Mouse (Mus musculus) thymus, adult 2 months (tissue): ENCODE data around the gene Meis1. TPM values are rescaled to one million over a fixed set of nuclear protein-coding genes. Genes with fewer than 3 reads are reported as not detected.

Source experiments
- DNase-seq: peaks from one replicate; pipeline ENCODE4 v3.0.0; 2021
- H3K27ac ChIP-seq: fragments of 200-500 bp; 2 replicates; pipeline ENCODE4 v1.5.1; 2012; ENCODE audit warnings: low read length, control low read depth; ENCODE audit not compliant: control insufficient read depth, insufficient read depth
- H3K27me3 ChIP-seq: fragments of 200-500 bp; 2 replicates; pipeline ENCODE4 v1.6.1; 2012; ENCODE audit warnings: mild to moderate bottlenecking, low read length, moderate library complexity, mixed read lengths; ENCODE audit not compliant: control insufficient read depth, insufficient read depth
- H3K36me3 ChIP-seq: fragments of 200-500 bp; 2 replicates; pipeline ENCODE4 v1.6.1; 2012; ENCODE audit warnings: mild to moderate bottlenecking, low read length, moderate library complexity; ENCODE audit not compliant: control insufficient read depth, insufficient read depth
- H3K4me1 ChIP-seq: fragments of 200-500 bp; replicated peaks from 2 replicates; pipeline ENCODE4 v1.6.1; 2012; ENCODE audit warnings: low read length; ENCODE audit not compliant: control insufficient read depth, insufficient read depth
- H3K4me3 ChIP-seq: fragments of 200-500 bp; 2 replicates; pipeline ENCODE4 v1.5.1; 2012; ENCODE audit warnings: mild to moderate bottlenecking, low read length, control low read depth, moderate library complexity; ENCODE audit not compliant: control insufficient read depth, insufficient read depth
- CTCF ChIP-seq: fragments of 200-500 bp; IDR thresholded peaks from 2 replicates; pipeline ENCODE4 v1.5.1; 2012; ENCODE audit warnings: mild to moderate bottlenecking, control low read depth, low read length, moderate library complexity, borderline replicate concordance; ENCODE audit not compliant: control insufficient read depth, poor library complexity, insufficient read depth; ENCODE audit errors: extremely low read depth
- POLR2A ChIP-seq: fragments of 200-500 bp; IDR thresholded peaks from 2 replicates; pipeline ENCODE4 v1.6.1; 2012; ENCODE audit warnings: mild to moderate bottlenecking, low read length, control low read depth, moderate library complexity; ENCODE audit not compliant: control insufficient read depth, poor library complexity, insufficient read depth; ENCODE audit errors: extremely low read depth
- WGBS: fragments of 180-500 bp; shearing (Covaris S2); methylation state at CpG from one replicate; pipeline ENCODE4 v1.1.7; 2018; 5-methylcytosine and 5-hydroxymethylcytosine counted together
- polyA plus RNA-seq: library from polyadenylated mRNA; depleted of rRNA; stranded (reverse); fragments of >200 nt; gene quantifications from 2 replicates; pipeline ENCODE4 v1.2.3, GENCODE M21; 2012

Gene Meis1
- polyA plus RNA-seq, 1 experiment, result 6.6 TPM

DNA sequence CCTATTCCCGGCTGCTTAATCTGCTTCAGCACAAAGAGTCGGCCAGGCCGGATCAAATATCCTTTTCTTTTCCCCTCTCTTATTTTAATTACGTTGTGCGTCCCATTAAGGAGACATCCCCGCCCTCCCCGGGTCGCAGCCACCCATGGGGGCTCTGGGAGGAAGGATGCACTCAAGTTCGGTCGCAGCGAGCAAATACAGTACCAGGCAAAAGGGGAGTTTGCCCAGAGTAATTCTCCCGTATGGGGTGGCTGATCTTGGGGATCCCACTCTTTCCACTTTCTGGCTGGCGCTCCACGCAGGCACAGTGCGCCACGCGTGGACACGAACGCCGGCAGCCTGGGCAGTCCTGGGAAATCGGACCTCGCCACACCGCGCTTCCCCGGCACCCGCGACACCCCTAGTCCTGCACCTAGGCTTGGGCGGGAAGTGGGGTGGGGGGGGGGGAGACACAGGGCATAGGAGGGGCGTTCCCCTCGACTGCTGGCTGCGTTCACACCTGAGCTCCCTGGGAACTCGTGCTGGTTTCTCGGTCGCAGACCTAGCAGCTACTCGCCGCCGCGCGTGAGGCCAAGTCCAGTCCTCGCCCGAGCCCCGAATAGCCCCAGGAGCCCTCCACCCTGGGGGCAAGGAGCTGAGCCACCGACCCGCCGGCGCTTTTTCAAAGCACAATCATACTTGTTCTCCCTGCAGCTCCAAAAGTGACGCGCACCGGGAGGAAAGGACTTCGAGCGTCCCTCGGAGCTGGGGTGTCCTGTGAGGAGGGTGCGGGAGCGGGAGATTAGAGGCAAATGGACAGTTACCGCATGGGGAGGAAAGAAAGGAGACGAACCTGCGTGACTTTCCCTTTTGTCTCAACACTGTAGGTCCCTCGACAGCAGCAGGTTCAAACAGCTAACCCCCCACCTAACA, 147.4 kb downstream of the Meis1 start:
- no peaks in the 10 kb centered on the region for H3K4me1 ChIP-seq
- 1% methylated on average over 58 of the region's 58 CpGs for WGBS
- no peak for DNase-seq
- peaks cover 36% of the 10 kb centered on the region for H3K27me3 ChIP-seq
- no peak overlapping the region for H3K27ac ChIP-seq
- no peaks in the 10 kb centered on the region for H3K36me3 ChIP-seq
- H3K4me3 ChIP-seq, result no peak overlapping the region
- no peak for TF ChIP-seq CTCF
- TF ChIP-seq POLR2A, result no peak

GRCm38 (mm10) chr11:18870121-18870931, 148.5 kb downstream of the Meis1 start:
- Histone ChIP-seq H3K36me3 (no peaks in the 10 kb centered on the region), H3K4me3 (no peak overlapping the region), H3K4me1 (no peaks in the 10 kb centered on the region), H3K27ac (no peak overlapping the region), H3K27me3 (peaks cover 30% of the 10 kb centered on the region)
- DNase-seq, result no peak
- TF ChIP-seq CTCF (no peak), POLR2A (no peak)
- 11% methylated on average over 25 of the region's 25 CpGs for WGBS

GRCm38 (mm10) chr11:18869429-18869969, 149.3 kb downstream of the Meis1 start:
- Histone ChIP-seq H3K27ac (no peak overlapping the region), H3K27me3 (peaks cover 23% of the 10 kb centered on the region), H3K36me3 (no peaks in the 10 kb centered on the region), H3K4me3 (no peak overlapping the region), H3K4me1 (no peaks in the 10 kb centered on the region)
- DNase-seq, result no peak
- TF ChIP-seq POLR2A (no peak), CTCF (no peak)
- 70% methylated on average over 5 of the region's 6 CpGs for WGBS

DNA sequence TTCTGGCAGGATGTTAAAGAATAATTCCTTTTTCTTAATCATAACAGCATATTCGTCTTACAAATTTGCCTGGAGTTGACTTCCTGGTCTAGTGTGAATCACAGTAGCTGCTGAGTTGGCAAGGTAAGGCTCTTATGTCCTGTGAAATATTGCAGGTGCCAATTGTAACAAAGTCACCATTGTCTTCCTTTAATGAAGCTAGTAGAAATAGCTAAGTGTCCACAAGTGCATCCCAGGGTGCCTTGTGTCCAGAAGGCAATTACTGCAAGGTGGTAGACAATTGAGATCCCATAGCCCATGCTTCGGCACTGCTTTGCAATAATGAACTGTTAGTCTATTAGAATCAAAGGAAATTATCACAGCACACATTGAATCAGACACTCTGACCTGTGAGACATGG, 151.1 kb downstream of the Meis1 start:
- Histone ChIP-seq H3K4me3 (no peak overlapping the region), H3K27me3 (peaks cover 15% of the 10 kb centered on the region), H3K27ac (no peak overlapping the region), H3K36me3 (no peaks in the 10 kb centered on the region), H3K4me1 (no peaks in the 10 kb centered on the region)
- 79% methylated on average over 2 of the region's 2 CpGs for WGBS
- TF ChIP-seq CTCF, result no peak
- no peak for TF ChIP-seq POLR2A
- DNase-seq, result no peak

DNA sequence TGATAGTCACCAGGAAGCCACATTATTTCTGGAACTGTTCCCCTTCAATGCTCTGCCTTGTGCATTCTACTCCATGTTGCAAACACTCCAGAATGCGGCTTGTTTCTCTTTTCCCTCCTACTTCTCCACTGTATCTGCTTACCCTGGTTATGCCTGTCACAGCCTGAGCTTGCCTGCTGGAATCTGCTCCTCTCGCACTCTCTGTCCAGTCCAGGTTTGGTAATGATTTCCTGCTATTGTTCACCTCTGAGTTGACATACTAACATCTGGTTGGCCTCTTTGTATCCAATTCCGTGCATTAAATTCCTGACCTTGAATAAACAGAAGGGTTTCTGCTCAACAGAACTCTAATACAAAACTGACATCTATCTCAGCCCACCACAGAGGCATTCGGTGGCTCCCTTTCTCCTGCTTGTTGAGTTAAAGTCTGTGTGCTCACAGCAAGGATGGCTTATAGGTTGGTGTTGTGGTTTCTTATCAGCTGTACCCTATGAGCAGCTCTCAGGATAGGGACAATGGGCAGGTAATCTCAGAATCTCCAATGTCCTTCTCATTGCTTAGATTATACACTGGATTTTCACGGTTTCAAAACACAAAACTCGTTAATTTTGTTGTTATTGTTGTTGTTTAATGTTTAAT, 152.5 kb downstream of the Meis1 start:
- H3K27ac ChIP-seq, result no peak overlapping the region
- 52% methylated on average over 6 of the region's 6 CpGs for WGBS
- no peak for DNase-seq
- H3K36me3 ChIP-seq, result no peaks in the 10 kb centered on the region
- no peak for TF ChIP-seq POLR2A
- H3K4me1 ChIP-seq, result no peaks in the 10 kb centered on the region
- H3K4me3 ChIP-seq, result no peak overlapping the region
- peaks cover 10% of the 10 kb centered on the region for H3K27me3 ChIP-seq

DNA sequence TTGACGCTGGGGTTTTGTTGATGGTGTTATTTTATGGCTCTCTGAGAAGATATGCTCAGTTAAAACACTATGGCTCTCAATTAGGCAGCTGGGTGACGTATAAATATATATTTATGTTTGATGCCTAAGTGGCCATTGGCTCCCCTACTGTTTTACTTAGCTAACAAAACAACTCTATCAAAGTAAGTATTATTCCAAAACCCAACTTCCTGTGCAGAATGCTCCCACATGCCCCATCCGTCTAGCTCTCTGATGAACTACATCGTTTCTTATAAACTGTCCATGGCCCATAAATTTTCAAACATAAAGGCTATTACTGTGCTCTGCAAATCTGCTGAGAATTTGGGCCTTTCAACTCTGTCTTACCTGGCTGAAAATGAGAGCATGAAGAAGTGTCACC, 168.0 kb downstream of the Meis1 start:
- no peak overlapping the region for H3K4me3 ChIP-seq
- no peaks in the 10 kb centered on the region for H3K4me1 ChIP-seq
- WGBS, result 91% methylated on average over 4 of the region's 4 CpGs
- no peaks in the 10 kb centered on the region for H3K27me3 ChIP-seq
- no peak overlapping the region for H3K27ac ChIP-seq
- DNase-seq, result no peak
- no peaks in the 10 kb centered on the region for H3K36me3 ChIP-seq
- TF ChIP-seq CTCF, result no peak
- no peak for TF ChIP-seq POLR2A
